Mouse (Mus musculus): ENCODE results near the gene Ifnb1. TPM values are rescaled to one million over a fixed set of nuclear protein-coding genes. Genes with fewer than 3 reads are reported as not detected.
A peak's percentile ranks its signal among the peaks of the same experiment; 100 is the strongest.

Ifnb1 gene
- polyA plus RNA-seq, 1 experiment from 2014 or later = not detected

- 71% methylated on average over 4 of the region's 4 CpGs for WGBS
- H3K4me1 ChIP-seq = no peaks in the 10 kb centered on the region
- no peak overlapping the region for H3K4me3 ChIP-seq
- H3K9me3 ChIP-seq = no peaks in the 10 kb centered on the region
- H3K27me3 ChIP-seq (replicated peaks; ENCODE audit: low read depth, poor library complexity, severe bottlenecking) = no peaks in the 10 kb centered on the region
- no peak for DNase-seq (ENCODE audit: low spot score)
- H3K36me3 ChIP-seq (replicated peaks) = no peaks in the 10 kb centered on the region
- no peak overlapping the region for H3K27ac ChIP-seq (replicated peaks)
Measured at GRCm38 (mm10) chr4:88530271-88530670, 7.7 kb upstream of the Ifnb1 start.

GRCm38 (mm10) chr4:88526379-88527049 is 3.9 kb upstream of the Ifnb1 start:
- 0 out of 2 replicates have a peak, but pooled peaks cover 3% of the 10 kb centered on the region for H3K27me3 ChIP-seq (replicated peaks; ENCODE audit: low read depth, poor library complexity, severe bottlenecking)
- DNase-seq (ENCODE audit: low spot score) = no peak
- H3K4me3 ChIP-seq = no peak overlapping the region
- H3K4me1 ChIP-seq = no peaks in the 10 kb centered on the region
- H3K36me3 ChIP-seq (replicated peaks) = no peaks in the 10 kb centered on the region
- H3K9me3 ChIP-seq = no peaks in the 10 kb centered on the region
- WGBS = 86% methylated on average over 5 of the region's 5 CpGs
- H3K27ac ChIP-seq (replicated peaks) = no peak overlapping the region

DNA sequence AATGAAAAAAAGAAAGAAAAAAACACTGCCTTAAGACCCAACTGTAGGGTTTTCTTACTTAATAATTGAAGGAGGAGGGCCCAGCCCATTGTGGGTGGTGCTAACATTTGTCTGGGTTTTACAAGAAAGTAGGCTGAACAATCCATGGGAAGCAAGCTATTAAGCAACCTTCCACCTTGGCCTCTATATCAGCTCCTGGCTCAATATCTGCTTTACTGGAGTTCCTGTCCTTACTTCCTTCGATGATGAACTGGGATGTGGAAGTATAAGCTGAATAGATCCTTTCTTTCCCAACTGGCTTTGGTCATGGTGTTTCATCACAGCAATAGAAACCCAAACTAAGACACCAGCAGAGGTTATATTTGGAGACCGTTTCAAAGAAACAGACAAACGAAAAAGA is 2.8 kb upstream of the Ifnb1 start:
- Histone ChIP-seq H3K9me3 (no peaks in the 10 kb centered on the region), H3K36me3 (replicated peaks) (no peaks in the 10 kb centered on the region), H3K4me1 (no peaks in the 10 kb centered on the region), H3K4me3 (no peak overlapping the region), H3K27ac (replicated peaks) (no peak overlapping the region), H3K27me3 (replicated peaks; ENCODE audit: low read depth, poor library complexity, severe bottlenecking) (0 out of 2 replicates have a peak, but pooled peaks cover 3% of the 10 kb centered on the region)
- 81% methylated on average over 3 of the region's 3 CpGs for WGBS
- DNase-seq (ENCODE audit: low spot score) = no peak

- Histone ChIP-seq H3K27me3 (replicated peaks; ENCODE audit: low read depth, poor library complexity, severe bottlenecking) (0 out of 2 replicates have a peak, but pooled peaks cover 3% of the 10 kb centered on the region), H3K36me3 (replicated peaks) (no peaks in the 10 kb centered on the region), H3K4me1 (no peaks in the 10 kb centered on the region), H3K4me3 (no peak overlapping the region), H3K27ac (replicated peaks) (no peak overlapping the region), H3K9me3 (no peaks in the 10 kb centered on the region)
- DNase-seq (ENCODE audit: low spot score) = no peak
Measured at GRCm38 (mm10) chr4:88523241-88523640, 667 bp upstream of the Ifnb1 start.

DNA sequence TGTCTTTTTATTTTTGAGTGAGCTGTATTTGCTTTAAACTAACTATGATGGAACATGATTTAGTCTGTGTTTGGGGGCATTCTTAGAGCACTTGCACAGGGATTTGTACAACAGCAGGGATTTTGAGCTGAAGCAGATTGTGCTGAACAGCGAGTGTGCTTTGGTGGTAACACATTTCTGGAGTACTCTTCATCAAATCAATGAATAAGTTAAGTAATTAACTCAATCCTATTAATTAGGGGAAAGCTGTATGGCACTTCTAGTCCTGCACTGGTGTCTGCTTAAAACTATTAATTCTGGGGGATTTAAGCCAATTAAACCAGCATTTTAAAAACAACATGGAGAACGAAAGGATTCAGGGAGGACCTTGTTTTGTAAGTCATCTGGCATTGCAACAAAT is 4.6 kb downstream of the Ifnb1 start:
- DNase-seq (ENCODE audit: low spot score) = no peak
- WGBS = 82% methylated on average over 2 of the region's 2 CpGs
- Histone ChIP-seq H3K4me1 (peaks cover 6% of the 10 kb centered on the region), H3K36me3 (replicated peaks) (no peaks in the 10 kb centered on the region), H3K27ac (replicated peaks) (no peak overlapping the region), H3K4me3 (no peak overlapping the region), H3K27me3 (replicated peaks; ENCODE audit: low read depth, poor library complexity, severe bottlenecking) (0 out of 2 replicates have a peak, but pooled peaks cover 3% of the 10 kb centered on the region), H3K9me3 (no peaks in the 10 kb centered on the region)

- H3K36me3 ChIP-seq (replicated peaks) = no peaks in the 10 kb centered on the region
- peaks cover 6% of the 10 kb centered on the region for H3K4me1 ChIP-seq
- 64% methylated on average over 4 of the region's 4 CpGs for WGBS
- H3K27me3 ChIP-seq (replicated peaks; ENCODE audit: low read depth, poor library complexity, severe bottlenecking) = no peaks in the 10 kb centered on the region
- H3K4me3 ChIP-seq = no peak overlapping the region
- H3K27ac ChIP-seq (replicated peaks) = no peak overlapping the region; the same call in 1 of the 2 replicates
- no peak for DNase-seq (ENCODE audit: low spot score)
- H3K9me3 ChIP-seq = no peaks in the 10 kb centered on the region
Measured at GRCm38 (mm10) chr4:88515711-88516211, 6.8 kb downstream of the Ifnb1 start.

- H3K27me3 ChIP-seq (replicated peaks; ENCODE audit: low read depth, poor library complexity, severe bottlenecking) = no peaks in the 10 kb centered on the region
- H3K9me3 ChIP-seq = no peaks in the 10 kb centered on the region
- 62% methylated on average over 2 of the region's 2 CpGs for WGBS
- no peak for DNase-seq (ENCODE audit: low spot score)
- H3K4me1 ChIP-seq = peaks cover 6% of the 10 kb centered on the region
- no peak overlapping the region for H3K27ac ChIP-seq (replicated peaks)
- no peak overlapping the region for H3K4me3 ChIP-seq
- no peaks in the 10 kb centered on the region for H3K36me3 ChIP-seq (replicated peaks)
Measured at GRCm38 (mm10) chr4:88515250-88515649, 7.3 kb downstream of the Ifnb1 start.

DNA sequence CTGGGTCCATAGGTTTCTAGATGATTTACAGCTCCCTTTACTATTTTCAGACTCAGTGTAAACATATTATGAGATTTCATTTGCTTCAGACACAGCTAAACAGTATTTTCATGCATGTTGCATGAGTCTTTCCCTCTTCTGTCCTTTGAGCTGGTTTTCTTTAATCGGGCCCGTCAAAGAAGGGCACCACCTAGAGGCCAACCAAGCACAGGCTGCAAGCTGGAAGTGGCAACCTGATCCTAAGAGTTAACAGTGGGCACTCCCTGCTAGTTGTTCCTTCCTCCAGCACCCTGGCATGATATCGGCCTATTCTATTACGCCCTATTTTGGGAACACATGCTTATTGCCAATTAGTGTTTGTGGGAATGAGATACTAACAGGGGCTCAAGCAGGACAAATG is 8.2 kb downstream of the Ifnb1 start:
- H3K36me3 ChIP-seq (replicated peaks) = no peaks in the 10 kb centered on the region
- H3K27me3 ChIP-seq (replicated peaks; ENCODE audit: low read depth, poor library complexity, severe bottlenecking) = no peaks in the 10 kb centered on the region
- peak; percentile 57 for DNase-seq (ENCODE audit: low spot score)
- no peak overlapping the region for H3K4me3 ChIP-seq
- peaks cover 6% of the 10 kb centered on the region for H3K4me1 ChIP-seq
- no peaks in the 10 kb centered on the region for H3K9me3 ChIP-seq
- WGBS = 53% methylated on average over 4 of the region's 4 CpGs
- no peak overlapping the region for H3K27ac ChIP-seq (replicated peaks)

- no peaks in the 10 kb centered on the region for H3K9me3 ChIP-seq
- no peaks in the 10 kb centered on the region for H3K36me3 ChIP-seq (replicated peaks)
- peaks cover 6% of the 10 kb centered on the region for H3K4me1 ChIP-seq
- DNase-seq (ENCODE audit: low spot score) = no peak
- WGBS = 94% methylated on average over 4 of the region's 4 CpGs
- no peaks in the 10 kb centered on the region for H3K27me3 ChIP-seq (replicated peaks; ENCODE audit: low read depth, poor library complexity, severe bottlenecking)
- H3K4me3 ChIP-seq = no peak overlapping the region
- no peak overlapping the region for H3K27ac ChIP-seq (replicated peaks)
Measured at GRCm38 (mm10) chr4:88513743-88514142, 8.8 kb downstream of the Ifnb1 start.

DNA sequence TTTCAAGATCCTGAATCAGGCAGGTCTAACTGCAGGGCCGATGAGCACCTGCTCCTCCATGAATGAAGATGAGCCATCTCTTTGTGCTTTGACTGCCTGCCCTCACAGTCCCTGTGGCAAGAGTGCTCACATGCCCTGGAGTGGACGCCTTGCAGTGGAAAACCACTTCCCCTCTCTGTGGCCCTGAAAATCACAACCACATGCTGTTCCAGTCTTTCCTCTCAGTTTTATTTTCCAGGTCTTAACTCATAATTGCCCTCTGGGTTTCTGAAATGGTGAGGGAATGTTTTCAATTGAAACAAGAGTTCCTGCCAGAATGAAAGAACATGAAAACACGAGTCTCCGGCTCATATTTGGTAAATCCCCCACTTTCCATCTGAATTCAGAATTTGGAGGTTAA is 18.8 kb downstream of the Ifnb1 start:
- Histone ChIP-seq H3K9me3 (no peaks in the 10 kb centered on the region), H3K36me3 (replicated peaks) (no peaks in the 10 kb centered on the region), H3K27me3 (replicated peaks; ENCODE audit: low read depth, poor library complexity, severe bottlenecking) (no peaks in the 10 kb centered on the region), H3K4me1 (peaks cover 14% of the 10 kb centered on the region), H3K27ac (replicated peaks) (peak overlapping the region; percentile 78), H3K4me3 (no peak overlapping the region)
- peak; percentile 74 for DNase-seq (ENCODE audit: low spot score)
- WGBS = 40% methylated on average over 4 of the region's 4 CpGs

DNA sequence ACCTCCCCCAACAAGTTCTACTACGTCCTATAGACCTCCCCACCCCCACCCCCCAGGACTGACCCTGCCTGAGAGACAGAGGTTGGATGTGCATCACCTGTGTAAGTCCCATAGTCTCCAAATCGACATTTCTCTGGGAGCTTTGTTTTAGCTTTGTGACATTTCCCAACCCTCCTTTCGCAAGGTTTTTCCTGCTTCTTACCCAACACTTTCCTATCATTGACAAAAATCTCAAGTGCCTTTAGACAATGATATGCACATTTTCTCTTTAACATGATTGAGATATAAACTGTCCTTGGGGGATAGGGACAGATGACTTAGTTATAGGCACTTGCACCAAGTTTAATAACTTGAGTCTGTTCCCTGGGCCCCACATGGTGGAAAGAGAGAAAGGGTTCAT is 21.3 kb downstream of the Ifnb1 start:
- Histone ChIP-seq H3K4me1 (peaks cover 14% of the 10 kb centered on the region), H3K36me3 (replicated peaks) (no peaks in the 10 kb centered on the region), H3K4me3 (no peak overlapping the region), H3K27me3 (replicated peaks; ENCODE audit: low read depth, poor library complexity, severe bottlenecking) (no peaks in the 10 kb centered on the region), H3K9me3 (no peaks in the 10 kb centered on the region), H3K27ac (replicated peaks) (0 out of 2 replicates have a peak overlapping the region, but pooled peaks have one; percentile 14)
- no peak for DNase-seq (ENCODE audit: low spot score)
- WGBS = 87% methylated on average over 3 of the region's 3 CpGs

DNA sequence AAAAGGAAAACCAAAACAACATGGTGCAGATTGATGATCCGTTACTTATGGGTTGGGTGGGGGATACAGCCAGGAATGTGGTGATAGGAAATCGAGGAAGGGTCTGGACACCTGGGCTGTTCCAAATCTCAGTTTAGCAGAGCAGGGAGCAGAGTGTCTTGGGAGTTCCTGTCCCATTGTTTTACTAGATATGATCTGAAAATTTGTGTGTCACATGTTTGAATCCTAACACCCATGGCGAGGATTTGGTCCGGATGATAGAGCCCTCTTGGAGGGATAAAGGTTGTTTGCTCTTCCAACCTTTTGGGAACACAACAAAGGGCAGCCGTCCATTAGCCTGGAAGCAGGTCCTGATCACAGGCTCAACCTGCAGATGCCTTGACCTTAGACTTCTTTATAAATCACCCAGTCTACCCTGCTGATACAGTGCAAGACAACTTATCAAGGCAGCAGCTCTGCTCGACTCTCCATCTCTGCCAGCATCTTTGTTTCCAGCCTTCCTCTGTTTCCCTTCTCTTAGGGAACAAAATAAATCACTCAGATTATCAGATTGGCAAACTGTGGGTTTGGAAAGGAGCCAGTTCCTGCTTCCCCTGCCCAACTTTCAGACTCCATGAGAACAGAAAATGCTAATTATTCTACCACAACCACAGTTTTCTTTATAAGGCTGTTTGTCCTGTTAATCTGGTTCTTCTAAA is 26.1 kb downstream of the Ifnb1 start:
- Histone ChIP-seq H3K4me3 (no peak overlapping the region), H3K36me3 (replicated peaks) (no peaks in the 10 kb centered on the region), H3K27ac (replicated peaks) (no peak overlapping the region), H3K27me3 (replicated peaks; ENCODE audit: low read depth, poor library complexity, severe bottlenecking) (no peaks in the 10 kb centered on the region), H3K4me1 (no peaks in the 10 kb centered on the region), H3K9me3 (no peaks in the 10 kb centered on the region)
- DNase-seq (ENCODE audit: low spot score) = no peak
- WGBS = 86% methylated on average over 6 of the region's 6 CpGs

- H3K27me3 ChIP-seq (replicated peaks; ENCODE audit: low read depth, poor library complexity, severe bottlenecking) = no peaks in the 10 kb centered on the region
- WGBS = 91% methylated on average over 2 of the region's 2 CpGs
- H3K9me3 ChIP-seq = no peaks in the 10 kb centered on the region
- H3K36me3 ChIP-seq (replicated peaks) = no peaks in the 10 kb centered on the region
- no peak overlapping the region for H3K27ac ChIP-seq (replicated peaks)
- H3K4me1 ChIP-seq = no peaks in the 10 kb centered on the region
- DNase-seq (ENCODE audit: low spot score) = no peak
- H3K4me3 ChIP-seq = no peak overlapping the region
Measured at GRCm38 (mm10) chr4:88489622-88490021, 33.0 kb downstream of the Ifnb1 start.
